Mouse (Mus musculus) gastrocnemius, postnatal 10 days (tissue): ENCODE measurements at regions not wholly inside any gene's neighbourhood (a gene's known extent, or its start where the extent isn't known, plus 50 kb on each side); places are given as distances from the start of the nearest gene placed in this dataset.
A peak's percentile ranks its signal among the peaks of the same experiment; 100 is the strongest.

Source experiments
- DNase-seq: peaks from one replicate; pipeline ENCODE4 v3.0.0; 2021; ENCODE audit warnings: mixed read lengths

DNA sequence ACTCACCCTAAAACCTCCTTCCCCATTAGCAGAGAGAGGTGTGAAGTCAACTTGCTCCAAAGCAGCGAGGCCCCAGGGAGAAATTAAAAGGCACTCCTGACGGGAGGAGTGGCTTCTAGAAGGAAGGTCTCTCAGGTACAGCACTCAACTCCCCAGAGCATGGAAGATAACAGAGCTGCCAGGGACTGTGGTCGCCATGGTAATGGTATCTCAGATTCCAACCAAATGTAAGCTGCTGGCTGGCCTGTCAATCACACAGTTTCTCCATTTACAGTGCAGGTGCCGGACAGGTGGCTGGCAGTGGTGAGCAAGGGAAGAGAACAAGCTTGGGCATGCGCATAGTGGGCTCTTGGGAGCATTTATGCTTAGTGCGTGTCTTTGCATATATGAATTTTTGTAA, 213.5 kb upstream of the Bcor start:
- no peak for DNase-seq

- DNase-seq = peak; percentile 9
These were observed 211.8 kb upstream of the Atp6ap2 start for GRCm38 (mm10) chrX:12375796-12376195.

- no peak for DNase-seq
These were observed 211.2 kb upstream of the Atp6ap2 start for GRCm38 (mm10) chrX:12376238-12376980.

GRCm38 (mm10) chrX:12377441-12377840, 210.2 kb upstream of the Atp6ap2 start:
- no peak for DNase-seq

GRCm38 (mm10) chrX:12392145-12392825, 195.3 kb upstream of the Atp6ap2 start:
- no peak for DNase-seq

GRCm38 (mm10) chrX:12409319-12409718, 178.3 kb upstream of the Atp6ap2 start:
- DNase-seq = no peak

DNA sequence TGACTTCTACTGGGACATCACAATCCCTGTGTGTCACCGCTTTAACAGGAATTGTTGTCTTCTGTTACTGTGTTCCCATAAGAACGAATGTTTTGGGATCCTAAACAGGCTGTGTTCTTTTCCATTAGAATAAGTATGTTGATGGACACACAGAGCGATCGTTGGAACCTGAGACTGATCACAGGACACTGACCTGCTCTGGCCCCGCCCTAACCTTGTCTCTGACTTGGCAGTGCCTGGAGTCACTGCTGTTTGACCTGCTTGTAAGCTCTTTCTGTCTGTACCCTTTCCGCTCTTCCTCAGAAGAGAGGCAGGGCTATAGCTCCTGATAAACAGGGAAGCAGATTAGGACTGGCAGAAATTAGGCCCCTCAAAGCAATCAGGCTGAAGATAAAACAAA, 162.0 kb upstream of the Atp6ap2 start:
- DNase-seq = no peak

GRCm38 (mm10) chrX:12426664-12427063, 160.9 kb upstream of the Atp6ap2 start:
- DNase-seq = no peak

- DNase-seq = no peak
These were observed 155.3 kb upstream of the Atp6ap2 start for GRCm38 (mm10) chrX:12432289-12432688.

DNA sequence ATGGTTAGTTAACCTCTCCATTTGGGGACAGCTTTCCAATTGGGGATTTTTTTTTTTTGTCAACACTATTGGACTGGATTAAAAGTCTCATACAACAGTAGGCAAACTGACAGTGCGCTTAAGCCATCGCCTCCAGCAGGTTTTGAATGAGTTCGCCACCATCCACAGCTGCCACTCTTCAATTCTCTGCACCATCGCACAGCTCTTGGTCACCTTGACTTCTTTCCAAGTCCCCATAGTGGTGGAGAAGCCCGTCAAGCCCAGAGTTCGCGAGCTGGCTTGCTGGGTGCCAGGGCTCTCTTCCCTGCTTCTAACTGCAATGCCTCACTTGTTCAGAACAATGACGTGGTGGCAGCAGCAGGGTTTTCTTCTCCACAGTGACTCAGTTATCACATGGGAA, 151.9 kb upstream of the Atp6ap2 start:
- DNase-seq = no peak

GRCm38 (mm10) chrX:12436106-12436505, 151.5 kb upstream of the Atp6ap2 start:
- DNase-seq = no peak

DNA sequence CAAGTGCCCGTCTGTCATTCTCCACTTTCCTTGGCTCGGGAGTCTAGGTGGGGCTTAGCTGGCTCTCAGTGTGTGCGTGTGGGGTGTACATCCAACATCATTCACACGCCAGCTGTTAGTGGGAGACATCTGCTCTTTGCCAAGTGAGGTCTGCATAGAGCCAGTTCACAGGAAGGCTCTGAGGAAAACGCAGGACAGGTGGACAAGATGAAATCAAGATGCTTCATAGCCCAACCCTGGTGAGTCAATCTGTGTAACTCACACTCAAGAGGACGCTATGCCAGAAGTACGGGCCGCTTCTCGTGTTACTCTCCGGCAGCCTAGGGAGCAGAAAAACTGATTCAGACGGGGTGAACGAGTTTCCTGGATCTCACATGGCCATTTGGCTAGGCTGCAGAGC, 148.2 kb upstream of the Atp6ap2 start:
- peak; percentile 3 for DNase-seq

DNA sequence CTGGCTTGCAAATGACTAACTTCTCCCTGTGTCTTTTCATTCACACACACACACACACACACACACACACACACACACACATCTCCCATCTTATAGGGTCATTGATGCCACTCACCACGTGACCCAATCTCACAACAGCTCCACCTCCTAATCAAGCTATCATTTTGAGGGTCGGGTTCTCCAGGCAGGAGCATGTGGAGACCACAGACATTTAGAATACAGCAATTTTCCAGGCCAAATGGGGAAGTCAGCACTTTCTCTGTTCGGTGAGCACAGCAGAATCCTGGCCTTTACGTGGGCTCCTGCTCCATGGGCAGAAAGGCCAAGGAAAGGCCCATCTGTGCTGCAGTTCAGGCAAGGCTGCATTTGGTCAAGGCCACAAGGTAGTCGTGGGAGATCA, 143.8 kb upstream of the Atp6ap2 start:
- DNase-seq = no peak

- no peak for DNase-seq
These were observed 142.5 kb upstream of the Atp6ap2 start for GRCm38 (mm10) chrX:12445093-12445492.

GRCm38 (mm10) chrX:12447962-12448361, 139.6 kb upstream of the Atp6ap2 start:
- DNase-seq = no peak

GRCm38 (mm10) chrX:12449688-12450087, 137.9 kb upstream of the Atp6ap2 start:
- DNase-seq = no peak

DNA sequence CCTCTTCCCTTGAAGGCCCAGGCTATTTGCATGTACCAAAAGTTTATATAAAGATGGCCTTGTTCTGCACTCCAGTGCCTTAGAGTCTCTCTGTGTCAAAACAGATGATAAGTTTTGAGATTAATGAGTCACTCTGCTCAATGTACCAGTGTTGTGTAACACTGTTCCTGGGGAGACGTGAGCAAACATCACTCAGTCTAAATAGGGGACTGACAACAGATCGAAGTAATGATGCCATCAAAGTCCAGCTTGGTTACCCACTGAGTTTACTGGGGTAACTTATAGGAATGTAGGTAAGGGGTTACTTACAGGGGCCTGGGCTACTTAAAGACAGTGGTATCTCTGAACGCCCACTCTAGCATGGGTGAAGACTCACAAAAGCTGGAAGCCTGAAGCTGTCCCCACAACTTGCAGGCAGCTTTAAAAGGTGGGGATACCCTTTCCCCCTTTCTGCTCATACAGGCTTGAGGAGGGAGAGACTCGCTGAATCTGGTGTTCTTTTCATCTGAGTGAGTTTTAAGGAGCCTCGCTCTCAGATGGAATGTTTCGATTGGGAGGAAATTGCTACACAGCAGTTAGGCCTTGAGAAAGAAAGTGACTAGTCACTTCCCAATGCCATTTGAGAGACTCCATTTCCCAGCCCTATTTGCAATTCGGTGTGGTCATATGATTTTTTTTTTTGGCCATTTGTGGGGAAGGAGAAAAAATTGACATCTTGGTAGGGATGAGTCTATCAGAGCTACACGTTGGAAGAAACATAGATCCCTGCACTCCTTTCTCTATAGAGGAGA, 134.4 kb upstream of the Atp6ap2 start:
- DNase-seq = no peak

GRCm38 (mm10) chrX:12461657-12462056, 125.9 kb upstream of the Atp6ap2 start:
- DNase-seq = no peak

DNA sequence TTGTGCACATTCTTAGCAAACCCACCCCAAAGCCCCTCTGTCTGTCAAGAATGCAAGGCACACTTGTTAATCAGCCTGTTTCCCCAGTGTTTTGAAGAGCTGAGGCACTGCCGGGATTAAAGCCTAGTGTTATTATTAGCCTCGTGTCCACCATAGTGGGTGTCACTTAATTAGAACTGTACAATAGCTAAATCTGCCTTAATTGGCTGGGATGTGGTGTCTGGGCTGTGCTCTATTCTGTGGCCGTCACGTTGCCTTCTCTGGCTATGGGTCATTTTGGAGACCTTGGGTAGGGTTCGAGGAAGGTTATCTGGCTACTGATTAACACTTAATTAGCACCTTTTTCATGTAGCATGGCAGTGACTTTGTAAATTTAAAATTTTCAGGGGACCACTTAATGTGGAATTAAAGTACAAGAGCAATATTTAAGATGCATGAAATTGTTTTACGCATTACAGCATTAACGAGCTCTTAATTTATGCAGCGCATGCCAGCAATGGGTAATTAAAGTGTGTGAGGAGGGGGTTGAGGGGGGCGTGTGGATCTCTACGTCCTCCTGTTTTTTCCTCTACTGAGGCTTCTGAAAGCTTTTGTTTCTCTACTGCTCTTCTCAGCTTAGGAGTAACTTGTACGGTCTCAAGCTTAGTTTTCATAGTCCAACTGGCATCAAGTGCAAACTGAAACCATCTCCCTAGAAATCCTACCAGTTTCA, 124.5 kb upstream of the Atp6ap2 start:
- no peak for DNase-seq

DNA sequence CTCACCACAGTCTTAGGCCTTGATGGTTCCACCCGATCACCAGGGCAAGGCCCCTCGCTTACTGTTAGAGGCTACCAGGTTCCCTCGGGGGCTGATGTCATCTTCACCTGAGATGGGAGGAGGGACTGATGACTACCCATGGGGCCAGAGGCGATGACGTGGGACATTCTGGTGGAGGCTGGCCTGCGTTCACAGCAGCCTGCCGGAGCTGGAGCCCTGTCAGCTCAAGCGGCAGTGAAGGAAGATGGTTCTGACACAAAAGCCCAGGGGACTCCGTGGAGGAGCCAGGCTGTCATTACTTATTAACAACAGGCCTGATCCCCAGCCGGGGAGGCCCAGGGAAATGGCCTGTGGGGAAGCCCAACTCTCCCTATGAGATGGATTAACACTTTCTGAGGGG, 121.3 kb upstream of the Atp6ap2 start:
- DNase-seq = no peak

- no peak for DNase-seq
These were observed 120.7 kb upstream of the Atp6ap2 start for GRCm38 (mm10) chrX:12466897-12467296.

DNA sequence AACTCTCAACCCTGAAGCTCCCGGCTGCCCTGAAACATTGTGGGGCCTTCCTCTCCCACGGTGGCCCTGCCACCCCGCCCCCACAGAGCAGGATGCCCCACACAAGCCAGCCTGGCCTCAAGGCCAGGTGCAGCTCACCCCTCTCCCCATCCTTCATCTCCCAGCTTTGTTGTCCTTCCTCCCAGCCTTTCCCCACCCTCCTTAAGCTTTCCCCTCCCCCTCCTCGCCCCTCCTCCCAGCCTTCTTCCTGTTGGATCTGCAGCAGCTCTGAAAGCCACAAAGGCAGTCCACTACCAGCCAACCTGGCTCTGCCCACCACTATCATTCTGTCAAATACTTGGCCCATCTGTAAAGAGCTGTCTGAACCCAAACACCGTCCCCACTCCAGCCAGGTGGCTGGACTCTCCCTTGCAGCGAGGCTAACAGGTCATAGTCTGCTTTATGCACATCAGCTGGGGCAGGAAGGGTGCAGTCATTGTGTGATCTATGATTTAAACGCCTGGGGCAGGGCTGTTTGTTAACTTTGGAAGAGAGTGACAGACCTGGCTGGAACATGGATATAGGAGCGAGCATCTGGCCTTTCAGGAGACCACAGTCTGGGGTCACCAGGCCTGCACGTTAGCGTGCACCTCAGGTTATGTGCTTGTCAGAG, 119.9 kb upstream of the Atp6ap2 start:
- no peak for DNase-seq
